7 mouse cellular contexts compared by ENCODE assay signal in genomic region chr1:135019087-135019774, GRCm38 (mm10). TPM values are rescaled to one million over a fixed set of nuclear protein-coding genes. Genes with fewer than 3 reads are reported as not detected.
A peak's percentile ranks its signal among the peaks of the same experiment; 100 is the strongest.
DNase-seq lines count a peak whose midpoint lies in the region; ATAC-seq and TF ChIP-seq lines count a peak whose summit lies in the region.

No protein-coding gene starts in this region.

- H3K9me3 ChIP-seq in midbrain, postnatal 0 days (ENCODE audit: low read length) = no peaks in the 10 kb centered on the region

- no peaks in the 10 kb centered on the region for H3K27me3 ChIP-seq in midbrain, postnatal 0 days (ENCODE audit: insufficient read depth, low read length)

- TF ChIP-seq CTCF in midbrain, postnatal 0 days (IDR thresholded peaks at IDR 0.05) = no peak

- ATAC-seq in midbrain, postnatal 0 days (ENCODE audit: low FRiP score) = 0 out of 2 replicates have a peak, but pooled peaks have one; percentile 34
- ATAC-seq in megakaryocyte-erythroid progenitor cell, adult 5-6 weeks (replicated peaks; ENCODE audit: low FRiP score, low TSS enrichment, poor library complexity, severe bottlenecking) = no peak

- 0 out of 2 replicates have a peak overlapping the region, but pooled peaks have one; percentile 26 for H3K27ac ChIP-seq in midbrain, postnatal 0 days (ENCODE audit: low read depth, low read length)

- no peak overlapping the region for H3K4me3 ChIP-seq in midbrain, postnatal 0 days (ENCODE audit: low read depth, low read length)

- DNase-seq in left cerebral cortex, postnatal 4 days = peak; percentile 29
- DNase-seq in left cerebral cortex, postnatal 14 days (ENCODE audit: low spot score in 2 of 2) = no peak
- peak; percentile 62 for DNase-seq in NIH3T3 (ENCODE audit: low read depth)
- peak; percentile 23 for DNase-seq in embryo, embryonic 11.5 days (ENCODE audit: low read depth, low spot score)
- peak; percentile 52 for DNase-seq in midbrain, postnatal 0 days (ENCODE audit: low spot score)
- DNase-seq in gastrocnemius, adult 18-20 months (ENCODE audit: low spot score) = no peak

- peaks cover 11% of the 10 kb centered on the region; the same call in 1 of the 2 replicates for H3K4me1 ChIP-seq in midbrain, postnatal 0 days (ENCODE audit: insufficient read depth, low read length)

- H3K4me2 ChIP-seq in midbrain, postnatal 0 days (ENCODE audit: low read depth, low read length, poor library complexity, severe bottlenecking) = peak overlapping the region; percentile 12; the same call in 1 of the 2 replicates

- intact Hi-C loops in left cerebral cortex, postnatal 4 days (cut with DNase I) = no loop called here
- intact Hi-C loops in left cerebral cortex, postnatal 14 days (cut with DNase I) = no loop called here

- WGBS in midbrain, postnatal 0 days = 25% methylated on average over 13 of the region's 13 CpGs

- H3K9ac ChIP-seq in midbrain, postnatal 0 days (replicated peaks; ENCODE audit: low read length, poor library complexity, severe bottlenecking) = no peak overlapping the region

- no peaks in the 10 kb centered on the region for H3K36me3 ChIP-seq in midbrain, postnatal 0 days (ENCODE audit: insufficient read depth, low read length)

RNA-seq across cellular contexts. Expression of gene Ube2t, which starts 56.9 kb away (rescaled TPM):
- 1 to 10 TPM; 2.3 to 3.0 TPM for total RNA-seq in left cerebral cortex, postnatal 4 days (2021)
- total RNA-seq in left cerebral cortex, postnatal 14 days (2021) = 1 to 10 TPM; 2.7 to 3.4 TPM
- 3.1 and 3.5 TPM in 2 replicates for total RNA-seq in midbrain, postnatal 0 days (2014; rRNA removed)
- 3.8 and 5.3 TPM in 2 replicates for polyA plus RNA-seq in midbrain, postnatal 0 days (2015; fragmentation: Nextera tagmentation; extraction: Ambion mirVana)
- total RNA-seq in gastrocnemius, adult 18-20 months (2021) = 1 to 10 TPM; 5.5 to 6.6 TPM
- total RNA-seq in megakaryocyte-erythroid progenitor cell, adult 5-6 weeks (2014; fragmentation: Nextera tagmentation) = 47.9 and 82.8 TPM in 2 replicates
- total RNA-seq in megakaryocyte-erythroid progenitor cell, adult 5-6 weeks (2017) = 23.4 and 29.7 TPM in 2 replicates

Comparison
In these comparisons a context has a peak if more than half of its experiments do, and no peak if none do; other contexts are left out.
1. DNase-seq: peak in left cerebral cortex, postnatal 4 days (single experiment), NIH3T3 (single experiment), embryo, embryonic 11.5 days (single experiment) and midbrain, postnatal 0 days (single experiment); none in left cerebral cortex, postnatal 14 days (0 of 2) and gastrocnemius, adult 18-20 months (single experiment).